Mouse (Mus musculus) right cerebral cortex, postnatal 10 days (tissue): ENCODE results near the gene Rpl14.
"Not testable (repeated sequence)": the region's sequence is repeated elsewhere in the genome, so short reads cannot be mapped to it uniquely, and the experiment has no call there.

ENCODE experiments used
- DNase-seq, 2 experiments: peaks; one replicate each; pipeline ENCODE4 v3.0.0; 2021; ENCODE audit warnings: low spot score in 2 of 2

Rpl14 gene

GRCm38 (mm10) chr9:120570741-120571592 is at the start of gene Rpl14:
Gene Rpl14 (plus strand): TSS chr9:120571444.
- DNase-seq, result peak; percentile 99

DNA sequence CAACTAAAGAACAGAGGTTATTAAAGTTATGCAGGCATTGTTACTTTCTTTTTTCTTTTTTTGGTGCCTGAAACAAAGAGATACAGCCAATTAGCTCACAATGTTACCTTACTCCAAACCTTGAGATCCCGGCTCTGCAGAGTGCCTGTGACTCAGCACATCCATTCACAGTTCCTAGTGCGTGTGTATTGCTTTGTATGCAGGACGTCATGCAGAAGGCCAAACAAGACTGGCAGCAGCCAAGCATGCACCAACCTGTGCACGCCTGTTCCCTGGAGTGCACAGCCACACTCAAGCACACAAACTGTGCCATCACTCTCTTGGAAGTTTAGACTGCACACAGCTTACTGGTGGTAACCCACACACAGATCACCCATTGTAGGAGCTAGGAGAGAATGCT is 44.0 kb upstream of the Rpl14 start:
- DNase-seq, result no peak

- DNase-seq, result no peak
These were observed 43.3 kb upstream of the Rpl14 start for GRCm38 (mm10) chr9:120527919-120528318.

DNA sequence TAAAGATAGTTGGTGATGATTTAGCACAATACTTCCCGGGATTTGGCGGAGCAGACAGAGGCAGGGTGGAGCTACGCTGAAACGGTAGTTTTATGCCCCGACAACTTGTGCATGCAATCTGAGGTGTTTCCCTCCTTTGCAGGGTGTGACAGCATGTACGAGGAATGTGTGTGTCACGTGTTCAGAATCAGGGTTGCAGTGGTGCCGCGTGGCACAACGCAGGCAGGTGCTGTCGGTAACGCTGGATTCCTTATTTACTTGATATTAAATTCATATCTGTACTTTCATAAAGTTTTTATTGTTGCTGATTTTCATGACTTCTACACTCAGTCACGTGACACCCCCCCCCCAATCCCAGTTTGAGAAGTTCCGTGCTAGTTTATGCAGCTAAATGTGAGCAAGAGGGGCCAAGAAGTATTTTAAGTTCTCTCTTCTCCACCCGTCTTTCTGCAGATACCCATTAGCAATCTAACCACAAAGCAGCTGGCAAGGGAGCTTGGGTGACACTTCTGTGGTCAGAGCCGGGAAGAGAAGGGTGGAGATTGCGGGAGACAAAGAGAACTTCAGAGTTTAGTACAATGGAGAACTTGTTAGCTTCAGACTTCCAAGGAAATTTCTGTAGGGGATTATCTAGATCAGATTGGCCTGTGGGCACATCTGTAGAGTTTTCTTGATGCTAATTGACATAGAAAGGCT is 42.3 kb upstream of the Rpl14 start:
- no peak for DNase-seq

DNA sequence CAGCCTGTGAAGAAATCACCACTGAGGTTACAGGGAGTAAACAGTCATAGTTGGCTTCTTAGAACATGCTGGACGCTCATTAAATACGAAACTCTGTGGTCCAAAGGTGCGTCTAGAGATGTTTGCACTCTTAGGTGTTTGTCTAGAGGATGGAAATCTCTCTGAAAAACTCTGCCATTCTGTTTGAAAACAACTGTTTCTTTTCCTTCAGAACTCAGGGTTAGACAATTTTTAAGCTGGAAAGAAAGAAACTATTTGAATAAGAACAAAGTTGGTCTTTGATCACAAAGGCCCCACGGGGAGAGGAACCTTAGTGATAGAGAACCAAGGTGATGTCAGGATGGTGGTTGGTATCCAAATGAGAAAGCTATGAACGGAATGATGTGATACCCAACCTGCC is 40.8 kb upstream of the Rpl14 start:
- DNase-seq, result no peak

GRCm38 (mm10) chr9:120532062-120532461 is 39.2 kb upstream of the Rpl14 start:
- no peak for DNase-seq

- DNase-seq, result no peak
These were observed 38.6 kb upstream of the Rpl14 start for GRCm38 (mm10) chr9:120532691-120533090.

GRCm38 (mm10) chr9:120533446-120533950 is 37.7 kb upstream of the Rpl14 start:
- DNase-seq, result not testable (repeated sequence)

GRCm38 (mm10) chr9:120539662-120540251 is 31.5 kb upstream of the Rpl14 start, which contains the start of gene Entpd3:
Gene Entpd3 (plus strand): TSS chr9:120539818.
- peak; percentile 43 to 53 for DNase-seq

GRCm38 (mm10) chr9:120541411-120541810 is 29.8 kb upstream of the Rpl14 start:
- no peak for DNase-seq

DNA sequence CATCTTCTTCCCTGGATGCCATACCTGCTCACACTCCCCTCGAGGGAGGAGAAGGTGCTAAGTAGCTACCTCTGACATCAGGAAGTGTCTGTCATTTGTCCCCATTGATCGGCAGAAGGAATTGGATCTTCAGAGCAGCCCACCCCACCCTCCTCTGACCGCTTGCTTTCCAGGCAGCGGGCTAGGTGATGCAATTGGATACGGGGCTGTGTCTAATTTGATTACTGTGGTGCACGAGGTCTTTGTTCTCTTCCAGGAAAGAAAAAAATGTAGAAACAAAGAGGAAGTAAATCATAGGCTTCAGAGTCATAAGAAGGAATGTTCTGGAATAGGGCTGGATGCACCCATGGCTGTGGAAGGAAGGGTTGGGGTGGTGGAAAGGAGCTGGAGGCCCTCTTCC is 29.0 kb upstream of the Rpl14 start:
- no peak for DNase-seq

GRCm38 (mm10) chr9:120545994-120546393 is 25.2 kb upstream of the Rpl14 start:
- no peak for DNase-seq

GRCm38 (mm10) chr9:120546482-120546881 is 24.8 kb upstream of the Rpl14 start:
- no peak for DNase-seq

GRCm38 (mm10) chr9:120547026-120547668 is 24.1 kb upstream of the Rpl14 start:
- no peak for DNase-seq

DNA sequence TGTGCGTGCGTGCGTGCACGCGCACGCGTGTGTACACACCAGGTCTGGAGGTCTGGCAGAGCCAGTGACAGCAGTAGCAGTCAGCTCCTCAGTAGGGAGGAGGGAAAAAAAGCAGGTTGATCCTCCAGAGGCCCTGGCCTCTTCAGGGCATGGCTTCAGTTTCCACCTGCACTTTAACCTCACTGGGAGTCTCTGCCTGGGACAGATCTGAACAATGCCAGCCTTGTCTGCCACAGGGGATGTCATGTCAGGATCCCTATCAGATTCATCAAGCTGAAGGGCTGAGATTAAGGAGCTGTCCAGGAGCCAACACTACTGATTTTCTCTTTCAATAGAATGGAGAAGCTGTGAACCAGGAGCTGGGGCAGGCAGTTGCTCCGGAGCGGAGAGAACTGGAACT is 20.5 kb upstream of the Rpl14 start:
- no peak for DNase-seq

DNA sequence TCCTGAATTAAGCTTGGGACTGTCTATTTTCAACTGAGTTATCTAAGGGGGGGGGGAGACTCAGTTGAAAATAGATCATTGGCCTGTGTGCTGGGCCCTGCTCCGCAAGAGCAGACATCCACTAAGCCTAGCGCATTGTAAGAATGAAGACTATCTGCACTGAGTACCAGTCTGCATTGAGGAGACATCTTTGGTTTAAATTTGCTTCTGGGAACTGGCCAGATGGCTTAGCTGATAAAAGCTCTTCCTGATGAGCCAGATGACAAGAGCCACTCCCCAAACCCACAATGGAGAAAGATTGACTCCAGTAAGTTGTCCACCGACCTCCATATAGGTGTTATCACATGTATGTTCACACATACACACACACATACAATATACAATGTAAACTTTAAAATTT is 7.7 kb upstream of the Rpl14 start:
- DNase-seq, result no peak

GRCm38 (mm10) chr9:120564247-120564646 is 7.0 kb upstream of the Rpl14 start:
- DNase-seq, result no peak

GRCm38 (mm10) chr9:120566384-120566783 is 4.9 kb upstream of the Rpl14 start:
- DNase-seq, result no peak

DNA sequence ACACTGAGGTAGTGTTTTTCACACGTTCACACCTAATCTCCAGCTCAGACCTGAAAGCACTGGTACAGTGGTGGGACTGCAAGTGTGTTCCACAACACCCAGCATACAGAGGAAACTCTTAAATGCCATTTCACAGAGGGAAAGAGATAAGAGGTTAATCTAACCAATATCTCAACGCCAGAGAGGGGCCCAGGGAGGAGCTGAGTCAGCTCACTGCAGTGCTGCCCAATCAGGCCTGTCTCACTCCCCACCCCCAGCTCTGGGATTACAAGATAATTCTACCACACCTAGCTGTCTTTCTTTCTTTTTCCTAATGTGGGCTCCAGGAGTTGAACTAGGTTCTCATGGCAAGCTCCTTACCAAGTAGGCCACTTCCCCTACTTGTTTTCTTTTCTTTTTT is 2.3 kb upstream of the Rpl14 start:
- DNase-seq, result no peak

DNA sequence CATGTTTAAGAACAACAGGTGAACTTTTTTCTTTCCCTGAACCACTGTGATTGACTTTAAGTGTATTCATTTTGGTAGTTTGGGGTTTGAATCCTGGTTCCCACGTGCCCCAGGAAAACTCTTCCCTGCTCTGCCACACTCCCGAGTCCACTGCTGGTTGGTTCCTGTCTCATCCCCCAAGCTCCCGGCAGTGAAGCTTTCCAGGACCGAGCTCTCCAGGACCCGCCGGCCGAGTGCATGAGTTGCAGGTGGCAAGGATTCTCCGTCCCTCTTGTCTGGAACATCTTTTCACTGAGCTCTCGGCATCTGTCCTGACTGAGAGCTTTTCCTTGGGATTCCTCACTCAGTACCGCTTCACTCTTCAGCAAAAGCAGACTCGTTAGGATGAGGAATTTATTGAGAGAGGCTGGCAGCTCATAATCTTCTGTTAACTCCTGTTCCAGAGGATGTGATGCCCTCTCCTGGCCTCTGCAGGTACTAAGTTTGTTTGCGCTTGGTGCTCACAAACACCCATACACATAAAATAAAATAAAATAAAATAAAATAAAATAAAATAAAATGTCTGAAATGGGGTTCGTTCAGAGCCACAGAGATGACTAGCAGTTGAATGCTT is 1.4 kb upstream of the Rpl14 start:
- DNase-seq, result peak; percentile 65 to 71

GRCm38 (mm10) chr9:120570334-120570725 is 914 bp upstream of the Rpl14 start:
- no peak for DNase-seq
